Mouse (Mus musculus): ENCODE data around the gene Mindy1. TPM values are rescaled to one million over a fixed set of nuclear protein-coding genes. Genes with fewer than 3 reads are reported as not detected.
"Not testable (repeated sequence)": the region's sequence is repeated elsewhere in the genome, so short reads cannot be mapped to it uniquely, and the experiment has no call there.

Mindy1 gene
- polyA plus RNA-seq, 1 experiment: 96.8 TPM

DNA sequence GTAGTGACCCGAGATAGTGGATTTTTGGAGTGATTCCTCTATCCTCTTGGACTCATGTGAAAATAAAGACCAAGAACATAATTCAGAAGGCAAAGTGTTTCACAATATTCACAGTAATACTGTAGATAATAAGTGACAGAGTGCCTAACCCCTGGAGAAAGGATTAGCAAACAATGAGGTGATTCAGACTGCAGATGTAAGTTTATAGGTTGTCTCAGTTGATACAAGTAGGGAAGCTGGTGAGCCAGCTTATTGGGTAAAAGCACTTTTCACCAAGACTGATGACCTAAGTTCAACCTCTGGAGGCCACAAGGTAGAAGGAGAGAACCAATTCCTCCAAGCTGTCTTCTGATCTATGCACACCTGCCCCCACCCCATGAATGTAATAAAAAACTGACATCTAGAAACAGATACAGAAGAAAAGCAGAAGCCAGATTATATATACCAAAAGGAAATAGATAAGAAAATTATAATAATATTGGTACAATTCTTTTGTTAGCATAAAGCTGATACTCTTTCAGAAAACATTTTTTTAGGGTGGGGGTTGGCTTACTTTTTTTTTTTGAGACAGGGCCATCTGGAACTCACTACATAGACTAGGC lies 47.8 kb downstream of the Mindy1 start:
- no peak for DNase-seq
- no peak overlapping the region for H3K27ac ChIP-seq (ENCODE audit: insufficient read depth, low read length)
- no peaks in the 10 kb centered on the region for H3K27me3 ChIP-seq (ENCODE audit: control insufficient read depth, insufficient read depth, low read length)
- no peaks in the 10 kb centered on the region for H3K4me1 ChIP-seq (ENCODE audit: control insufficient read depth, insufficient read depth, low read length)
- no peak overlapping the region for H3K4me3 ChIP-seq (replicated peaks; ENCODE audit: insufficient read depth, low read depth, low read length)
- TF ChIP-seq CTCF (IDR thresholded peaks at IDR 0.05; ENCODE audit: borderline replicate concordance, insufficient read depth, low read depth, low read length): no peak
- no peak for TF ChIP-seq POLR2A (IDR thresholded peaks at IDR 0.05; ENCODE audit: borderline replicate concordance, insufficient read depth, low read length)
- 91% methylated on average over 1 of the region's 1 CpGs for WGBS

DNA sequence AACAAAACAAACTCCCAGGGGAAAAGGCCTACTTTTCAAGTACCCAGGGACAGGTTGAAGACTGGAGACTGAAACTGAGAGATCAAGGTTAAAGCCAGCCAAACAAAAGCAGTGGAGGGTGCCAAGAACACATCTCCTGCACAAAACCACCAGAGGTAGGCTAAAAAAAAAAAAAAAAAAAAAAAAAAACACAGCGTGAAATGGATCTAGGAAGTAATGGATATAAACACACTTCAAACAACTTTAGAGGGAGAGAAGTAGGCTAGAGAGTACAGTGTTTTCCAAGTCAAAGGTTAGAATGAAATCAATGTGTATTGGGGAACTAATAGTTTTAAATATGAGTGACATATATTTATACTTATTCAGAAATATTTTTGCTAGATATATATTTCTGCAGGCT lies 50.4 kb downstream of the Mindy1 start:
- DNase-seq: no peak
- TF ChIP-seq POLR2A (IDR thresholded peaks at IDR 0.05; ENCODE audit: borderline replicate concordance, insufficient read depth, low read length) (no peak), CTCF (IDR thresholded peaks at IDR 0.05; ENCODE audit: borderline replicate concordance, insufficient read depth, low read depth, low read length) (no peak)
- Histone ChIP-seq H3K27ac (ENCODE audit: insufficient read depth, low read length) (no peak overlapping the region), H3K4me1 (ENCODE audit: control insufficient read depth, insufficient read depth, low read length) (no peaks in the 10 kb centered on the region), H3K4me3 (replicated peaks; ENCODE audit: insufficient read depth, low read depth, low read length) (no peak overlapping the region), H3K27me3 (ENCODE audit: control insufficient read depth, insufficient read depth, low read length) (no peaks in the 10 kb centered on the region)
- 100% methylated on average over 1 of the region's 1 CpGs for WGBS

DNA sequence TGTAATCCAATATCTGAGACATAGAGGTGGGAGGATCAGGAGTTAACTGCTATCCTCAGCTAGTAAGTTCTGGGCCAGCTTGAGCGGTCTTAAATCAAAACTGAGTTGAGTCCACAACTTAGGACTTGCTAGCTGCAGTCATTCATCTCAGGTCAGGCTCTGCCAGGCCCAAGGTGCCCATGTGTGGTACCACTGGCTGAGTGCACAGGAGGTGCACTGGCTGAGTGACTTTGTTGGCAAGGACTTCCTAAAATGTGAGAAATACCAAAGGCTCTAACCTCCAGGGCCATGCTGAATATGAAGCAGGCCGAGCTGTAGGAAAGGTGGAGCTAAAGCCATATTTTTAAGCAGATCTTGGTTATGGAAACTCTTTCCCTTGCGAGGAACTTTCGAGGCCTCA lies 56.2 kb downstream of the Mindy1 start:
- H3K4me1 ChIP-seq (ENCODE audit: control insufficient read depth, insufficient read depth, low read length): no peaks in the 10 kb centered on the region
- no peak overlapping the region for H3K4me3 ChIP-seq (replicated peaks; ENCODE audit: insufficient read depth, low read depth, low read length)
- 95% methylated on average over 4 of the region's 4 CpGs for WGBS
- no peak for DNase-seq
- TF ChIP-seq POLR2A (IDR thresholded peaks at IDR 0.05; ENCODE audit: borderline replicate concordance, insufficient read depth, low read length) (no peak), CTCF (IDR thresholded peaks at IDR 0.05; ENCODE audit: borderline replicate concordance, insufficient read depth, low read depth, low read length) (no peak)
- H3K27ac ChIP-seq (ENCODE audit: insufficient read depth, low read length): no peak overlapping the region
- H3K27me3 ChIP-seq (ENCODE audit: control insufficient read depth, insufficient read depth, low read length): no peaks in the 10 kb centered on the region

- no peak for DNase-seq
- H3K27me3 ChIP-seq (ENCODE audit: control insufficient read depth, insufficient read depth, low read length): no peaks in the 10 kb centered on the region
- no peak overlapping the region for H3K4me3 ChIP-seq (replicated peaks; ENCODE audit: insufficient read depth, low read depth, low read length)
- WGBS: 87% methylated on average over 4 of the region's 4 CpGs
- no peaks in the 10 kb centered on the region for H3K4me1 ChIP-seq (ENCODE audit: control insufficient read depth, insufficient read depth, low read length)
- H3K27ac ChIP-seq (ENCODE audit: insufficient read depth, low read length): no peak overlapping the region
- TF ChIP-seq POLR2A (IDR thresholded peaks at IDR 0.05; ENCODE audit: borderline replicate concordance, insufficient read depth, low read length) (no peak), CTCF (IDR thresholded peaks at IDR 0.05; ENCODE audit: borderline replicate concordance, insufficient read depth, low read depth, low read length) (no peak)
Observed at GRCm38 (mm10) chr3:95338251-95338650, 57.1 kb downstream of the Mindy1 start.

DNA sequence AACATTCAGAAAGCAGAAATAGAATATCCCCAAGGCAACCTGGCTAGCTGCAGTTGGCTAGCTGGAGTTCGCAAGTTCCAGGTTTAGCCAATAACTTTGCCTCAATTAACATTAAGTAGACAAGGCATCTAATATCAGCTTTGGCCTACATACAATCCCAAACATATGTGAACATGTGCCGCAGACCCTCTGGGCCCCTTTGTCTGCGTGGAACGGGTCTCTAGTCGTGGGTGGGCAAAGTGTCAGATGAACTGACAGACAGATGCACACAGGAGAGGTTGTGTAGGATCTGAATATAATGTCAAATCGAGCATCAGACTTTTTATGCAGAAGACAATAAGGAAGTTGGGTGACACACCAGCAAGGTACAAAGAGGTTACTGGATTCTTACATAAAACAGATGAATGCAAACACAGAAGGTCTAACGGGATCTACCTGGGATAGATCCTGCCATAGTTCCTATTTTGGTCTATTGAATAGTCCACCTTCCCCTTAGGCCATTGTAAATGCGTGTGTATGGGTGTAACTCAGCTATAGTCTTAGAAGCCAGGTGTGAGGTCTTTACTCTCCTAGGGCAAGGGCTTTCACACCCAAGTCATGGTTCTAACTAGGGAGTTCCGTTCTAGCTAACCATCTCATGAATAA lies 62.3 kb downstream of the Mindy1 start:
- not testable (repeated sequence) for H3K4me1 ChIP-seq (ENCODE audit: control insufficient read depth, insufficient read depth, low read length); H3K4me3 ChIP-seq (replicated peaks; ENCODE audit: insufficient read depth, low read depth, low read length); H3K27me3 ChIP-seq (ENCODE audit: control insufficient read depth, insufficient read depth, low read length); DNase-seq; H3K27ac ChIP-seq (ENCODE audit: insufficient read depth, low read length)
- WGBS: 92% methylated on average over 9 of the region's 9 CpGs

Other genes with a start within 250 kb of the Mindy1 start
- gene Psmd4, start 238.7 kb upstream of the Mindy1 start, polyA plus RNA-seq (2012; rRNA removed): 227 and 245 TPM in 2 replicates
- 26.6 and 28.7 TPM in 2 replicates for gene Pip5k1a, start 174.4 kb upstream of the Mindy1 start, polyA plus RNA-seq (2012; rRNA removed)
- 71.6 and 71.7 TPM in 2 replicates for gene Vps72, start 170.3 kb upstream of the Mindy1 start, polyA plus RNA-seq (2012; rRNA removed)
- 1.0 and 1.2 TPM in 2 replicates for gene Tmod4, start 156.9 kb upstream of the Mindy1 start, polyA plus RNA-seq (2012; rRNA removed)
- 134 and 139 TPM in 2 replicates for gene Scnm1, start 147.3 kb upstream of the Mindy1 start, polyA plus RNA-seq (2012; rRNA removed)
- gene Lysmd1, start 147.3 kb upstream of the Mindy1 start, polyA plus RNA-seq (2012; rRNA removed): 31.8 and 34.9 TPM in 2 replicates
- gene Tnfaip8l2, start 139.0 kb upstream of the Mindy1 start, polyA plus RNA-seq (2012; rRNA removed): 1.3 and 2.0 TPM in 2 replicates
- gene Sema6c, start 120.9 kb upstream of the Mindy1 start, polyA plus RNA-seq (2012; rRNA removed): 40.5 and 42.9 TPM in 2 replicates
- gene Gabpb2, start 63.4 kb upstream of the Mindy1 start, polyA plus RNA-seq (2012; rRNA removed): 30.6 and 34.0 TPM in 2 replicates
- 74.0 and 75.0 TPM in 2 replicates for gene Cdc42se1, start 52.6 kb upstream of the Mindy1 start, polyA plus RNA-seq (2012; rRNA removed)
- gene Mllt11, start 49.2 kb upstream of the Mindy1 start, polyA plus RNA-seq (2012; rRNA removed): 339 and 352 TPM in 2 replicates
- 0.75 and 0.90 TPM in 2 replicates for gene Gm128, start 39.7 kb upstream of the Mindy1 start, polyA plus RNA-seq (2012; rRNA removed)
- 1.8 and 1.9 TPM in 2 replicates for gene Bnipl, start 30.2 kb upstream of the Mindy1 start, polyA plus RNA-seq (2012; rRNA removed)
- 43.2 and 47.6 TPM in 2 replicates for gene Prune1, start 731 bp downstream of the Mindy1 start, polyA plus RNA-seq (2012; rRNA removed)
- gene Anxa9, start 25.8 kb downstream of the Mindy1 start, polyA plus RNA-seq (2012; rRNA removed): 1.2 and 1.5 TPM in 2 replicates
- 133 and 142 TPM in 2 replicates for gene Cers2, start 33.4 kb downstream of the Mindy1 start, polyA plus RNA-seq (2012; rRNA removed)
- 36.5 and 38.0 TPM in 2 replicates for gene Setdb1, start 75.9 kb downstream of the Mindy1 start, polyA plus RNA-seq (2012; rRNA removed)
- gene 4930558C23Rik, start 121.5 kb downstream of the Mindy1 start, polyA plus RNA-seq (2012; rRNA removed): not detected in 2 replicates
- gene Arnt, start 153.0 kb downstream of the Mindy1 start, polyA plus RNA-seq (2012; rRNA removed): 56.3 and 61.5 TPM in 2 replicates
- gene Ctsk, start 217.9 kb downstream of the Mindy1 start, polyA plus RNA-seq (2012; rRNA removed): 4.0 and 4.4 TPM in 2 replicates
- gene Ctss, start 245.4 kb downstream of the Mindy1 start, polyA plus RNA-seq (2012; rRNA removed): 39.2 and 43.0 TPM in 2 replicates

Measured in cerebellum, adult 2 months (tissue).